Mouse (Mus musculus) megakaryocyte, embryonic 14.5 days (primary cell): ENCODE data around the gene Kdsr. TPM values are rescaled to one million over a fixed set of nuclear protein-coding genes. Genes with fewer than 3 reads are reported as not detected.

ENCODE experiments used
- H3K27me3 ChIP-seq: replicated peaks from 2 replicates; pipeline ENCODE3; 2012; ENCODE audit warnings: inconsistent platforms
- H3K36me3 ChIP-seq: replicated peaks from 2 replicates; pipeline ENCODE3; 2012; ENCODE audit warnings: low read length, inconsistent platforms, mixed read lengths
- H3K4me1 ChIP-seq: 2 replicates; pipeline ENCODE4 v1.6.1; 2012; ENCODE audit warnings: inconsistent platforms
- H3K4me3 ChIP-seq: replicated peaks from 2 replicates; pipeline ENCODE3; 2012; ENCODE audit warnings: moderate library complexity, mild to moderate bottlenecking, inconsistent platforms
- H3K9me3 ChIP-seq: 2 replicates; pipeline ENCODE4 v1.6.1; 2012; ENCODE audit warnings: inconsistent platforms
- FLI1 ChIP-seq: IDR thresholded peaks from 2 replicates; pipeline ENCODE4 v1.6.1; 2012; ENCODE audit warnings: low read length, inconsistent platforms, mixed read lengths
- GATA1 ChIP-seq: IDR thresholded peaks from 3 replicates; pipeline ENCODE4 v1.6.1; 2012; ENCODE audit warnings: mixed read lengths, low read length, inconsistent platforms, borderline replicate concordance
- polyA plus RNA-seq: library from polyadenylated mRNA; stranded (reverse); fragments of >175 nt; gene quantifications from 2 replicates; pipeline ENCODE4 v1.2.3, GENCODE M21; 2012; ENCODE audit warnings: low replicate concordance; ENCODE audit not compliant: insufficient read depth

The Kdsr gene
- polyA plus RNA-seq, 1 experiment, result 0.53 TPM

GRCm38 (mm10) chr1:106696472-106696871, 63.1 kb downstream of the Kdsr start:
- no peaks in the 10 kb centered on the region for H3K27me3 ChIP-seq
- no peak overlapping the region for H3K4me3 ChIP-seq
- H3K9me3 ChIP-seq, result no peaks in the 10 kb centered on the region
- H3K36me3 ChIP-seq, result peaks cover 22% of the 10 kb centered on the region
- peaks cover 77% of the 10 kb centered on the region for H3K4me1 ChIP-seq
- TF ChIP-seq GATA1, result no peak
- TF ChIP-seq FLI1, result no peak

GRCm38 (mm10) chr1:106695649-106696048, 63.9 kb downstream of the Kdsr start:
- Histone ChIP-seq H3K27me3 (no peaks in the 10 kb centered on the region), H3K9me3 (no peaks in the 10 kb centered on the region), H3K4me1 (peaks cover 78% of the 10 kb centered on the region), H3K36me3 (peaks cover 15% of the 10 kb centered on the region), H3K4me3 (no peak overlapping the region)
- TF ChIP-seq GATA1 (no peak), FLI1 (no peak)

- Histone ChIP-seq H3K27me3 (no peaks in the 10 kb centered on the region), H3K36me3 (peaks cover 13% of the 10 kb centered on the region), H3K4me1 (peaks cover 82% of the 10 kb centered on the region), H3K4me3 (no peak overlapping the region), H3K9me3 (no peaks in the 10 kb centered on the region)
- no peak for TF ChIP-seq GATA1
- TF ChIP-seq FLI1, result no peak
These were observed 65.2 kb downstream of the Kdsr start for GRCm38 (mm10) chr1:106694316-106694715.

GRCm38 (mm10) chr1:106692599-106692998, 66.9 kb downstream of the Kdsr start:
- Histone ChIP-seq H3K4me1 (peaks cover 91% of the 10 kb centered on the region), H3K27me3 (no peaks in the 10 kb centered on the region), H3K36me3 (peaks cover 13% of the 10 kb centered on the region), H3K4me3 (no peak overlapping the region), H3K9me3 (no peaks in the 10 kb centered on the region)
- no peak for TF ChIP-seq FLI1
- no peak; the same call in 2 of the 3 replicates for TF ChIP-seq GATA1

GRCm38 (mm10) chr1:106690887-106691286, 68.6 kb downstream of the Kdsr start:
- Histone ChIP-seq H3K4me1 (peaks cover 85% of the 10 kb centered on the region), H3K4me3 (no peak overlapping the region), H3K9me3 (no peaks in the 10 kb centered on the region), H3K27me3 (no peaks in the 10 kb centered on the region), H3K36me3 (peaks cover 5% of the 10 kb centered on the region)
- TF ChIP-seq FLI1 (no peak), GATA1 (no peak)

GRCm38 (mm10) chr1:106688161-106688516, 71.4 kb downstream of the Kdsr start:
- Histone ChIP-seq H3K9me3 (no peaks in the 10 kb centered on the region), H3K36me3 (peaks cover 5% of the 10 kb centered on the region), H3K4me1 (peaks cover 83% of the 10 kb centered on the region), H3K4me3 (peak overlapping the region; percentile 85), H3K27me3 (no peaks in the 10 kb centered on the region)
- TF ChIP-seq FLI1 (no peak), GATA1 (no peak)

- Histone ChIP-seq H3K4me3 (peak overlapping the region; percentile 85), H3K4me1 (peaks cover 83% of the 10 kb centered on the region), H3K27me3 (no peaks in the 10 kb centered on the region), H3K9me3 (no peaks in the 10 kb centered on the region), H3K36me3 (peaks cover 10% of the 10 kb centered on the region)
- TF ChIP-seq FLI1 (no peak), GATA1 (no peak)
These were observed 71.9 kb downstream of the Kdsr start for GRCm38 (mm10) chr1:106687435-106688160.

- H3K4me3 ChIP-seq, result no peak overlapping the region
- H3K4me1 ChIP-seq, result peaks cover 85% of the 10 kb centered on the region
- H3K27me3 ChIP-seq, result no peaks in the 10 kb centered on the region
- TF ChIP-seq GATA1 (no peak), FLI1 (no peak)
- no peaks in the 10 kb centered on the region for H3K9me3 ChIP-seq
- peaks cover 10% of the 10 kb centered on the region for H3K36me3 ChIP-seq
These were observed 73.8 kb downstream of the Kdsr start for GRCm38 (mm10) chr1:106685702-106686101.

GRCm38 (mm10) chr1:106684546-106684945, 75.0 kb downstream of the Kdsr start:
- TF ChIP-seq FLI1 (no peak), GATA1 (no peak)
- H3K4me1 ChIP-seq, result peaks cover 85% of the 10 kb centered on the region
- peaks cover 19% of the 10 kb centered on the region for H3K36me3 ChIP-seq
- no peaks in the 10 kb centered on the region for H3K27me3 ChIP-seq
- H3K9me3 ChIP-seq, result no peaks in the 10 kb centered on the region
- H3K4me3 ChIP-seq, result no peak overlapping the region

- TF ChIP-seq GATA1 (no peak), FLI1 (no peak)
- peak overlapping the region; percentile 48 for H3K4me3 ChIP-seq
- H3K9me3 ChIP-seq, result no peaks in the 10 kb centered on the region
- peaks cover 74% of the 10 kb centered on the region for H3K4me1 ChIP-seq
- peaks cover 19% of the 10 kb centered on the region for H3K36me3 ChIP-seq
- H3K27me3 ChIP-seq, result no peaks in the 10 kb centered on the region
These were observed 76.7 kb downstream of the Kdsr start for GRCm38 (mm10) chr1:106682829-106683228.

GRCm38 (mm10) chr1:106679800-106680515, 79.6 kb downstream of the Kdsr start:
- TF ChIP-seq GATA1 (no peak), FLI1 (no peak)
- Histone ChIP-seq H3K9me3 (no peaks in the 10 kb centered on the region), H3K36me3 (peaks cover 19% of the 10 kb centered on the region), H3K4me1 (peaks cover 62% of the 10 kb centered on the region), H3K4me3 (no peak overlapping the region), H3K27me3 (no peaks in the 10 kb centered on the region)
